Mouse (Mus musculus) heart, embryonic 14.5 days (tissue): ENCODE data around the gene Sycp3. TPM values are rescaled to one million over a fixed set of nuclear protein-coding genes. Genes with fewer than 3 reads are reported as not detected.

Experiments
- ATAC-seq: fragments of 200-750 bp; cut with Nextera tagmentation; 2 replicates; pipeline ENCODE4 v1.8.0; 2017; ENCODE audit warnings: low read depth, moderate TSS enrichment; ENCODE audit not compliant: insufficient number of reproducible peaks, insufficient read depth, low FRiP score
- H3K27ac ChIP-seq, 2 experiments: fragments of 200-500 bp in 1 of 2; fragments of 300-500 bp in 1 of 2; sonication (generic) in 1 of 2; replicated peaks in 1 of 2; 2 replicates each; pipeline ENCODE4 v1.5.1; 2012 to 2014; ENCODE audit warnings: low read depth in 2 of 2, low read length in 2 of 2, control low read depth in 1 of 2, mild to moderate bottlenecking in 1 of 2, mixed read lengths in 1 of 2; ENCODE audit not compliant: control insufficient read depth in 1 of 2, insufficient read depth in 1 of 2
- H3K27me3 ChIP-seq: fragments of 300-500 bp; sonication (generic); 2 replicates; pipeline ENCODE4 v1.6.1; 2014; ENCODE audit warnings: mild to moderate bottlenecking, low read length, control low read depth; ENCODE audit not compliant: control insufficient read depth, insufficient read depth
- H3K36me3 ChIP-seq: fragments of 300-500 bp; sonication (generic); 2 replicates; pipeline ENCODE4 v1.6.1; 2014; ENCODE audit warnings: mild to moderate bottlenecking, control low read depth, low read length, mixed read lengths; ENCODE audit not compliant: control insufficient read depth, insufficient read depth
- H3K4me1 ChIP-seq, 2 experiments: fragments of 200-500 bp in 1 of 2; fragments of 300-500 bp in 1 of 2; sonication (generic) in 1 of 2; 2 replicates each; pipeline ENCODE4 v1.6.1; 2012 to 2014; ENCODE audit warnings: low read length in 2 of 2, control low read depth in 1 of 2, mixed read lengths in 1 of 2; ENCODE audit not compliant: control insufficient read depth in 2 of 2, insufficient read depth in 2 of 2
- H3K4me2 ChIP-seq: fragments of 300-500 bp; sonication (generic); 2 replicates; pipeline ENCODE4 v1.6.1; 2014; ENCODE audit warnings: mild to moderate bottlenecking, low read length
- H3K4me3 ChIP-seq, 2 experiments: fragments of 200-500 bp in 1 of 2; fragments of 300-500 bp in 1 of 2; sonication (generic) in 1 of 2; 2 replicates each; pipeline ENCODE4 v1.5.1; 2012 to 2014; ENCODE audit warnings: low read length in 2 of 2, mild to moderate bottlenecking in 2 of 2, control low read depth in 1 of 2, low read depth in 1 of 2, moderate library complexity in 1 of 2; ENCODE audit not compliant: control insufficient read depth in 1 of 2, insufficient read depth in 1 of 2
- H3K9ac ChIP-seq: fragments of 300-500 bp; sonication (generic); 2 replicates; pipeline ENCODE4 v1.6.1; 2014; ENCODE audit warnings: mild to moderate bottlenecking, low read length
- H3K9me3 ChIP-seq: fragments of 300-500 bp; sonication (generic); 2 replicates; pipeline ENCODE4 v1.6.1; 2016; ENCODE audit warnings: low read length, control low read depth; ENCODE audit not compliant: control insufficient read depth
- WGBS: fragments of 180-500 bp; shearing (Covaris S2); extraction: QIAGEN DNeasy Blood & Tissue Kit; methylation state at CpG from one replicate; pipeline ENCODE4 v1.1.7; 2014; 5-methylcytosine and 5-hydroxymethylcytosine counted together
- polyA plus RNA-seq: library from polyadenylated mRNA; unstranded; fragments of >200 nt; fragmentation: Nextera tagmentation; extraction: Ambion mirVana; gene quantifications from 2 replicates; pipeline ENCODE4 v1.2.1, GENCODE M21; 2014

The Sycp3 gene
- polyA plus RNA-seq, 1 experiment from 2014 or later, result 0.36 TPM

DNA sequence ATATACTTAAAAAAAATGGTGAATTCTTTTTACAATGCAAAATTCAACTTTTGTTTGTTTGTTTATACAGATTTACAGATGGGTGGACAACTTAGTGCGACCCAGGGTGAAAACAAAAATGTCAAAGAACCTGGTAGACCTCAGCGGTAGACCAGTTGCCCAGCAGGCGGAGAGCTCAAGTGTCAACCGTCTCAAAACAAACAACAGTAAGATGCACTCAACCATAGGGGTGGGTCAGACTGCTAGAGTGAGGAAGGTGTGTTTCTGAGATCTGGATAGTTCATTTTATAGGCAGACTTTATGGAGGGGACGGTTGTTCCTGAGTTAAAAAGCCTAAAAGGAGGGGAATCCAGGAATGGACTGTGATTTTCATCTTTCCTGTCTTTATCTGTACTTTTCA lies 29.3 kb downstream of the Sycp3 start:
- H3K4me2 ChIP-seq, result no peak overlapping the region
- ATAC-seq, result no peak
- H3K9ac ChIP-seq, result no peak overlapping the region
- H3K36me3 ChIP-seq, result no peaks in the 10 kb centered on the region
- no peak overlapping the region for H3K4me3 ChIP-seq
- no peaks in the 10 kb centered on the region for H3K27me3 ChIP-seq
- no peaks in the 10 kb centered on the region for H3K9me3 ChIP-seq
- no peak overlapping the region for H3K27ac ChIP-seq
- 89% methylated on average over 5 of the region's 5 CpGs for WGBS
- no peaks in the 10 kb centered on the region for H3K4me1 ChIP-seq

DNA sequence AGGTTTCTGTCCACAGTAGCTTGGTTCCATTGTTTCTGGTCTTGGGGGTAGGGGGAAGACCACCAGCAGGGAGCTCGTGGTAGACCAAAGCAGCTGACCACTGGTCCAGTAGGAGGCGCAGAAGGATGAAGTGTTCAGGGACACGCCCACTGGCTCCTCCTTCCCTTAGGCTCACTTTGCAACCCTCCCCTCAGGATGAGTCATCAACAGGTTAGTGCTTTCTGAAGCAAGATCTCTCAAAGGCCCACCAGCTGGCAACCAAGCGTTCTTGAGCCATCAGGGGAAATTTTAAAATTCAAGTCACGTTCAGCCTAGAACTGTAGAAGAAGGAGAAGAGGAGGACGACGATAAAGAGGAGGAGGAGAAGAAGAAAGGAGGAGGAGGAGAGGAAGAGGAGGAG lies 32.3 kb downstream of the Sycp3 start:
- Histone ChIP-seq H3K27ac (no peak overlapping the region), H3K9ac (no peak overlapping the region), H3K4me3 (no peak overlapping the region), H3K4me2 (no peak overlapping the region), H3K4me1 (no peaks in the 10 kb centered on the region), H3K9me3 (no peaks in the 10 kb centered on the region), H3K36me3 (no peaks in the 10 kb centered on the region), H3K27me3 (no peaks in the 10 kb centered on the region)
- ATAC-seq, result no peak
- WGBS, result 67% methylated on average over 7 of the region's 7 CpGs

DNA sequence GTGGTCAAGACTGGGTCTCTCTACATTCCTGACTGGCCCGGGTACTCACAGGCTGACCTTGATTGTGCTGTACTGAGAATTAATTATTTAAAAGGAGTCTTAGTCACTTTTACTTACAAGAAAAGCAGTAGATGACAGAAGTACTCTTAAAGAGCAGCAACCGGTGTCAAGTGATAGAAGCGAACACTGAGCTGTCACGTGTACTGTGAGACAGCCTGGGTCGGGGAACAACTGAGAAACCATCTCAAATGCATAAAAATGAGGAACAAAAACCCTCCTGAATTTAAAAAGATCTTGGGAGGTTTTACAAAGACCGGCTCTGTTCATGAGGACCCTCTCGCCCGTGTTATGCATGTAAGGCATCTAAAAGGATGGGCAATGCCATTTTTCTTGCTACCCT lies 33.3 kb downstream of the Sycp3 start:
- no peak overlapping the region for H3K9ac ChIP-seq
- H3K27me3 ChIP-seq, result no peaks in the 10 kb centered on the region
- H3K27ac ChIP-seq, result no peak overlapping the region
- H3K9me3 ChIP-seq, result no peaks in the 10 kb centered on the region
- H3K4me3 ChIP-seq, result no peak overlapping the region
- H3K4me2 ChIP-seq, result no peak overlapping the region
- H3K4me1 ChIP-seq, result no peaks in the 10 kb centered on the region
- no peaks in the 10 kb centered on the region for H3K36me3 ChIP-seq
- ATAC-seq, result no peak
- WGBS, result 79% methylated on average over 8 of the region's 8 CpGs

DNA sequence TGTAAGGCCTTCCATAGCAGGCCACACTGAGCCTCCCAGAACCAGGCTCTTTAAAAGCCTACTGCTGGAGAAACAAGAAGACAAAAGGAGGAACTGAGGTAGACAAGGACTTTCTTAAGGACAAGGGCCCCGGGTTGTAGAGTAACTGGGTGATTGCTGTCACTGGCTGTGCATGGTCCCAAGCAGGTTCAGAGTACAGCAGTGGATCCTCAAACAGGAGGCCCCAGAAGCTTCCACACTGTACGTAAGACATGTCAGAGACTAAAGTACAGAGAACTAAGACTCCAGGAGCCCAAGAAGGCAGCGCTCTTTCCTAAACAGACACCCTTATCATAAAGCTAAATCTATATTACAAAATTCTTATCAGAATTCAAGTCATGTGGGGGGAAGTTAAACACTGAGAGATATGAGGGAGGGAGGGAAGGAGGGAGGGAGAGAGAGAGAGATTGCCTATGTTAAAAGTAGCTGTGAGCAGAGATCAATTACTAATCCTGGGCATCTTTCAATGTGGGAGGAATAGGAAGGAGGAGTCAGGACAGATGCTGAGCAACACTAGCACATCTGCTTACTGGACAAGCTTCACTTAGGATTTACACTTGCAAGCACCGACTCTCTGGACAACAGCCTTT lies 35.7 kb downstream of the Sycp3 start:
- WGBS, result 70% methylated on average over 4 of the region's 4 CpGs

DNA sequence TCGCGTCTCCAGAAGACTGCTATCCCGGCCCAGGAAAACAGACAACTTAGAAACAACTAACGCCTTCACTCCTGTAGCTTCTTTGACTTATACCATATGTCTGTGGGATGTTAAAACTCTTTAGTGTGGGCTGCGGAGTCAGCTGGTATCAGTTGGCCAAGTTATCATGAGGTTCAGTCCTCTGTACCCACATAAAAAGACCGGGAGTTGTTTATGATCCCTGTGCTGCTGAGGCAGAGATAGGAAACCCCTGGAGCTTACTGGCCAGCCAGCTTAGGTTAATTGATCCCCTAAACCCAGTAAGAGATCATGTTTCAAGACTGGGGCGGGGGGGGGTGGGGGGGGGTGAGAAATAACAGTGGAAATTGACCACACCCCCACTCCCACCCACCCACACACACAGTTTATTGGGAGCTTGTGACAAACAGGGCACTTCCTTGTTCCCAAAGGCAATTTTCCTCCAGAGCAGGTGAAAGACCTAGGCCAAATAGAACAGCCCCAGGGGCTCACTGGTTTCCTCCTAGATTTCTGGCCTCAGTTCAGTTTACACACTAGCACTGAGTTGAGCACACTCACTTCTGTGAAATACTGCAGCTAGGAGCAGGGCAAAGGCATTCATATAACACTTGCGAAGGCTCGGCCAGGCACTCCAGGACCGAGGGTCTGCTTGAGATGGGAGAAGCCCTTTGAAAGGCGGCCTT lies 37.6 kb downstream of the Sycp3 start:
- no peak for ATAC-seq
- H3K27ac ChIP-seq, result no peak overlapping the region
- H3K4me3 ChIP-seq, result no peak overlapping the region
- no peak overlapping the region for H3K9ac ChIP-seq
- no peaks in the 10 kb centered on the region for H3K27me3 ChIP-seq
- WGBS, result 65% methylated on average over 11 of the region's 11 CpGs
- H3K4me2 ChIP-seq, result no peak overlapping the region
- no peaks in the 10 kb centered on the region for H3K9me3 ChIP-seq
- H3K36me3 ChIP-seq, result no peaks in the 10 kb centered on the region
- H3K4me1 ChIP-seq, result peaks cover 3 to 7% of the 10 kb centered on the region in 2 experiments; a peak in 2 of 4 replicates

More for the DNA sequence above, 35.7 kb downstream of the Sycp3 start:
- H3K27ac ChIP-seq, result no peak overlapping the region
- no peak overlapping the region for H3K4me3 ChIP-seq
- H3K36me3 ChIP-seq, result no peaks in the 10 kb centered on the region
- ATAC-seq, result no peak
- no peaks in the 10 kb centered on the region for H3K27me3 ChIP-seq
- H3K9ac ChIP-seq, result no peak overlapping the region
- no peak overlapping the region for H3K4me2 ChIP-seq
- no peaks in the 10 kb centered on the region for H3K9me3 ChIP-seq
- no peaks in the 10 kb centered on the region for H3K4me1 ChIP-seq

DNA sequence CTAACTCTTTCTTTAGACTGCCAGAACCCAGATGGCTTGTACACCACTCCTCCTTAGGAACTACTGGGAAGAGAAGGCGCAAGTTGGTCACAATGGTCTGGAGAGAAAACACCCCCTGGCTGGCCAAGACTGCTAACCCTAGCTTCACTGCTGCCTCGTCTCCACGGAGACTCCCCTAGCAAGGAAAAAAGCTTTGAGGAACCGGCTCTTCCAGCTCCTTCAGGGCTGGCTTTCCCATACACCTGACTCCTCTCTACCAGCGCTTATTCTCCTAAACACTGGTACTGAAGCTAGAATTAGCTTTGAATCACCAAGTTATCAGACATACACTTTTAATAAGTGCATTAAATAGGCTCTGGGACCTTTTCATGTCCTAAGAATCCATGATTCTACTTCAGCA lies 40.6 kb downstream of the Sycp3 start:
- H3K9me3 ChIP-seq, result no peaks in the 10 kb centered on the region
- no peak overlapping the region for H3K9ac ChIP-seq
- H3K27ac ChIP-seq, result no peak overlapping the region
- 74% methylated on average over 5 of the region's 5 CpGs for WGBS
- H3K4me1 ChIP-seq, result peaks cover 5 to 15% of the 10 kb centered on the region in 2 experiments; a peak in 3 of 4 replicates
- no peaks in the 10 kb centered on the region for H3K36me3 ChIP-seq
- H3K27me3 ChIP-seq, result no peaks in the 10 kb centered on the region
- H3K4me2 ChIP-seq, result no peak overlapping the region
- H3K4me3 ChIP-seq, result no peak overlapping the region
- no peak for ATAC-seq

DNA sequence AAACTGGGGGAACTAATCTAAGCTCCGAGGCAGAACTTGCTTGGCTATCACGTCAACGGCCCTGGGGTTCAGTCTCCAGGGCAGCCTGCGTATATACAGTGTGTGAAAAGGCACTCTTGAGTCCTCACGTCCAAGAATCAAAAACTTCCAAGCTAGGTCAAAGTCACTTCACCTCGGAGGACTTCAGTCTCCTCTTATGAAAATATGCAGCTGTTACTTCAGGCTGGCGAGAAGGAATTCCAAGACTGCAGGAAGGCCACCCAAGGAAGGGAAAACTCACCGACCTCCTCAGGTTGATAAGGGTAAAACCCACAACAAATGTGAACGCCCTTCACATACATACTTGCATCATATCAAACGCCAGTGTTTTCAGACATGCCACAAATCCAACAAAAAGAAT lies 42.0 kb downstream of the Sycp3 start:
- ATAC-seq, result no peak
- Histone ChIP-seq H3K9me3 (no peaks in the 10 kb centered on the region), H3K27ac (no peak overlapping the region), H3K4me3 (no peak overlapping the region), H3K4me2 (no peak overlapping the region), H3K9ac (no peak overlapping the region), H3K4me1 (peaks cover 7 to 15% of the 10 kb centered on the region in 2 experiments), H3K27me3 (no peaks in the 10 kb centered on the region), H3K36me3 (no peaks in the 10 kb centered on the region)
- WGBS, result 48% methylated on average over 10 of the region's 10 CpGs
